Mouse (Mus musculus) retina, embryonic 14.5 days (tissue): ENCODE measurements around the gene Olfr982.

Experiments used
- DNase-seq: peaks from one replicate; pipeline ENCODE4 v3.0.0-alpha.2; 2015; ENCODE audit warnings: low spot score

Olfr982 gene

GRCm38 (mm10) chr9:40073529-40073928, at the start of gene Olfr982:
Olfr982 (plus strand) TSS chr9:40073829.
- DNase-seq, result no peak

- no peak for DNase-seq
Measured at GRCm38 (mm10) chr9:40050138-40050537, 23.5 kb upstream of the Olfr982 start.

- no peak for DNase-seq
Measured at GRCm38 (mm10) chr9:40093495-40093894, 19.9 kb downstream of the Olfr982 start, which contains the start of gene Olfr983. Olfr983 (minus strand) TSS chr9:40093595.

GRCm38 (mm10) chr9:40094769-40095168, 21.1 kb downstream of the Olfr982 start:
- DNase-seq, result no peak

GRCm38 (mm10) chr9:40114106-40114505, 40.5 kb downstream of the Olfr982 start, which contains the start of gene Olfr984:
Olfr984 (minus strand) TSS chr9:40114206.
- DNase-seq, result no peak

GRCm38 (mm10) chr9:40116645-40117286, 43.1 kb downstream of the Olfr982 start:
- no peak for DNase-seq

- peak; percentile 33 for DNase-seq
Measured at GRCm38 (mm10) chr9:40117287-40117659, 43.6 kb downstream of the Olfr982 start.
